Mouse (Mus musculus) lung, postnatal 0 days (tissue): ENCODE results near the gene Arhgap31.

Experiments
- CTCF ChIP-seq: IDR thresholded peaks from 2 replicates; pipeline ENCODE4 v1.5.1; 2016; ENCODE audit warnings: antibody characterized with exemption, mild to moderate bottlenecking
- EP300 ChIP-seq: IDR thresholded peaks from 2 replicates; pipeline ENCODE4 v1.6.1; 2016; ENCODE audit warnings: antibody characterized with exemption, mild to moderate bottlenecking, control low read depth

GRCm38 (mm10) chr16:38679431-38680021 lies 33.5 kb downstream of the Arhgap31 start:
- TF ChIP-seq CTCF (no peak), EP300 (peak; percentile 82)
